Mouse (Mus musculus): ENCODE measurements around the gene Pctp. TPM values are rescaled to one million over a fixed set of nuclear protein-coding genes. Genes with fewer than 3 reads are reported as not detected.
A peak's percentile ranks its signal among the peaks of the same experiment; 100 is the strongest.

The Pctp gene
- total and polyA plus RNA-seq, 3 experiments, result 24.6 to 31.8 (median 28.0) TPM

DNA sequence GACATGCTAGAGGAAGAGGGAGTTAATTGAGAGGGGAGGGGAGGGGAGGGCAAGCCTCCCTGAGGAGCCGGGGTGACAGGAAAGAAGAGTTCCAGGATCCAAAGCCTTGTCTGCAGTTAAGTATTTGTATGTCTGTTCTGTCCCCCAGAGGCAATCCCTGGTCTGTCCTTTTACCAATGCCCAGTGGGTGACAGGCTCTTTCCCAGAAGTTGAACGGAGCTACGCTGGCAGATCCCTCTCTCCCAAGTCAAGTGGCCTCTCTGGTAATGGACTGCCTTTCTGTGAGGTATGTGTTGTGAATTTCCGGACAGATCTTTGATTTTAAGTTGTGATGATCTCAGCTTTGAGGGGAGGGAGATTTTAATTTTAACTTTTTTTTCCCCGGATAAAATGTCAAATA is 30.7 kb upstream of the Pctp start:
- H3K36me3 ChIP-seq (replicated peaks in 1 of 2; ENCODE audit: control insufficient read depth in 1 of 2, insufficient read depth in 1 of 2, low read length in 1 of 2), result peaks cover 0 to 10% of the 10 kb centered on the region in 2 experiments
- H3K9me3 ChIP-seq (replicated peaks; ENCODE audit: low read length), result peaks cover 3% of the 10 kb centered on the region
- no peak overlapping the region for H3K27ac ChIP-seq (ENCODE audit: insufficient read depth, low read depth)
- peaks cover 4% of the 10 kb centered on the region for H3K27me3 ChIP-seq (replicated peaks)
- no peak overlapping the region for H3K4me3 ChIP-seq (replicated peaks in 1 of 3; ENCODE audit: low read depth in 2 of 3, low read length in 2 of 3, poor library complexity in 1 of 3)
- dilution Hi-C loops (cut with MboI; ENCODE audit: extremely low pct_ligation_motif_present, extremely low pct_unique_long_range_greater_than_20kb, low sequenced_read_pairs), result no loop called here
- in situ Hi-C loops (cut with MboI; ENCODE audit: low pct_ligation_motif_present, low pct_unique_long_range_greater_than_20kb, low sequenced_read_pairs), result no loop called here
- no peak for DNase-seq (ENCODE audit: extremely low read depth)
- H3K79me2 ChIP-seq (replicated peaks; ENCODE audit: control insufficient read depth, extremely low read depth, insufficient read depth, poor library complexity, severe bottlenecking), result no peaks in the 10 kb centered on the region
- H3K4me1 ChIP-seq (ENCODE audit: control insufficient read depth in 1 of 2, insufficient read depth in 2 of 2), result peaks cover 9 to 23% of the 10 kb centered on the region in 2 experiments
- TF ChIP-seq ZKSCAN1 (IDR thresholded peaks at IDR 0.05; ENCODE audit: borderline replicate concordance, low read depth, low read length) (no peak), RCOR1 (conservative IDR thresholded peaks at IDR 0.05; ENCODE audit: low read depth, low read length) (no peak), ZNF384 (IDR thresholded peaks at IDR 0.05; ENCODE audit: low read depth, low read length) (no peak), IRF4 (IDR thresholded peaks at IDR 0.05; ENCODE audit: low read depth, low read length) (no peak), EP300 (IDR thresholded peaks at IDR 0.05; ENCODE audit: low read length) (no peak), SIN3A (IDR thresholded peaks at IDR 0.05; ENCODE audit: low read length) (no peak), MYC (IDR thresholded peaks at IDR 0.05; ENCODE audit: low read depth, low read length) (no peak), USF1 (IDR thresholded peaks at IDR 0.05; ENCODE audit: low read depth, low read length) (no peak), MAX (IDR thresholded peaks at IDR 0.05; ENCODE audit: low read length) (no peak), POLR2AphosphoS2 (IDR thresholded peaks at IDR 0.05; ENCODE audit: low read depth, low read length) (no peak), ZMIZ1 (IDR thresholded peaks at IDR 0.05; ENCODE audit: low read depth, low read length) (no peak), ELF1 (IDR thresholded peaks at IDR 0.05; ENCODE audit: low read depth, low read length) (no peak), CHD1 (IDR thresholded peaks at IDR 0.05; ENCODE audit: low read depth, low read length) (no peak), BHLHE40 (IDR thresholded peaks at IDR 0.05; ENCODE audit: low read depth, low read length) (no peak), MXI1 (IDR thresholded peaks at IDR 0.05; ENCODE audit: low read depth, low read length) (no peak), KAT2A (IDR thresholded peaks at IDR 0.05; ENCODE audit: insufficient replicate concordance, low read length) (no peak), MAFK (IDR thresholded peaks at IDR 0.05; ENCODE audit: insufficient replicate concordance, low read length) (no peak), ZC3H11A (IDR thresholded peaks at IDR 0.05; ENCODE audit: low read depth, low read length) (no peak), CTCF (conservative IDR thresholded peaks at IDR 0.05 in 1 of 2, IDR thresholded peaks at IDR 0.05 in 1 of 2; ENCODE audit: low read depth in 2 of 2, low read length in 2 of 2) (no peak), GABPA (IDR thresholded peaks at IDR 0.05; ENCODE audit: insufficient replicate concordance, low read depth, low read length) (no peak)
- H3K4me2 ChIP-seq (ENCODE audit: insufficient read depth, low read depth, poor library complexity, severe bottlenecking), result no peak overlapping the region
- no peak overlapping the region for H3K9ac ChIP-seq (ENCODE audit: insufficient read depth, low read depth)

DNA sequence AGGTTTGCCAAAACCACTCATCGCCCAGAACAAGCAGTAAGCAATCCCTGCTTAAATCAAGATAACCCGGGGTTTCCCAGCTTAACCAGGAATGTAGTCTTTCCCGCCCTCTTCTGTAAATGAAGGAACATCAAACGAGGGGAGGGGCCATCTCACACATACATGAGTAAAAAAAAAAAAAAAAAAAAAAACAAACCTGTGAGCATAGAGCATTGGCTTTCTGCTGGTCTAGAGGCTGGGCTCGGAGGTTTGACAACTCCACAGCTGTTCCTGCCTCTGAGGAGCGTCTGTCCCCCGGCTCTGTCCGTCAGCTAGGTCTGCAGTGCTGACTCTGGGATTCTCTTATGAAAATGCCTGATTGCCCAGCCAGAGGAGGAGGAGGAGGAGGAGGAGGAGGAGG is 30.1 kb upstream of the Pctp start:
- no peaks in the 10 kb centered on the region for H3K79me2 ChIP-seq (replicated peaks; ENCODE audit: control insufficient read depth, extremely low read depth, insufficient read depth, poor library complexity, severe bottlenecking)
- no peak overlapping the region for H3K27ac ChIP-seq (ENCODE audit: insufficient read depth, low read depth)
- peaks cover 3% of the 10 kb centered on the region for H3K9me3 ChIP-seq (replicated peaks; ENCODE audit: low read length)
- in situ Hi-C loops (cut with MboI; ENCODE audit: low pct_ligation_motif_present, low pct_unique_long_range_greater_than_20kb, low sequenced_read_pairs) (no loop called here), dilution Hi-C loops (cut with MboI; ENCODE audit: extremely low pct_ligation_motif_present, extremely low pct_unique_long_range_greater_than_20kb, low sequenced_read_pairs) (no loop called here)
- H3K36me3 ChIP-seq (replicated peaks in 1 of 2; ENCODE audit: control insufficient read depth in 1 of 2, insufficient read depth in 1 of 2, low read length in 1 of 2), result peaks cover 0 to 10% of the 10 kb centered on the region in 2 experiments
- H3K4me3 ChIP-seq (replicated peaks in 1 of 3; ENCODE audit: low read depth in 2 of 3, low read length in 2 of 3, poor library complexity in 1 of 3), result no peak overlapping the region
- TF ChIP-seq NELFE (IDR thresholded peaks at IDR 0.05; ENCODE audit: low read depth, low read length), result no peak
- no peak for TF ChIP-seq POLR2AphosphoS2 (IDR thresholded peaks at IDR 0.05; ENCODE audit: low read depth, low read length)
- no peak for TF ChIP-seq JUN (IDR thresholded peaks at IDR 0.05; ENCODE audit: insufficient read depth, low read depth, low read length)
- TF ChIP-seq ZNF384 (IDR thresholded peaks at IDR 0.05; ENCODE audit: low read depth, low read length), result peak; percentile 45; the same call in 1 of the 2 replicates
- TF ChIP-seq JUND (conservative IDR thresholded peaks at IDR 0.05; ENCODE audit: low read depth, low read length), result no peak
- H3K9ac ChIP-seq (ENCODE audit: insufficient read depth, low read depth), result no peak overlapping the region
- H3K27me3 ChIP-seq (replicated peaks), result peaks cover 6% of the 10 kb centered on the region
- H3K4me2 ChIP-seq (ENCODE audit: insufficient read depth, low read depth, poor library complexity, severe bottlenecking), result no peak overlapping the region; the same call in 1 of the 2 replicates
- no peak for DNase-seq (ENCODE audit: extremely low read depth)
- peaks cover 9 to 28% of the 10 kb centered on the region in 2 experiments for H3K4me1 ChIP-seq (ENCODE audit: control insufficient read depth in 1 of 2, insufficient read depth in 2 of 2)

Measured in CH12.LX (cell line).